Mouse (Mus musculus) hindbrain, embryonic 16.5 days (tissue): ENCODE data around the gene Aurkaip1. TPM values are rescaled to one million over a fixed set of nuclear protein-coding genes. Genes with fewer than 3 reads are reported as not detected.
A peak's percentile ranks its signal among the peaks of the same experiment; 100 is the strongest.

Experiments used
- ATAC-seq: fragments of 200-750 bp; cut with Nextera tagmentation; 2 replicates; pipeline ENCODE4 v1.8.0; 2017; ENCODE audit warnings: moderate TSS enrichment, moderate library complexity
- H3K27ac ChIP-seq: fragments of 300-500 bp; sonication (generic); 2 replicates; pipeline ENCODE4 v1.5.1; 2014; ENCODE audit warnings: low read depth, mild to moderate bottlenecking, control low read depth, low read length, moderate library complexity
- H3K27me3 ChIP-seq: fragments of 300-500 bp; sonication (generic); replicated peaks from 2 replicates; pipeline ENCODE4 v1.6.1; 2014; ENCODE audit warnings: low read length; ENCODE audit not compliant: control insufficient read depth, insufficient read depth
- H3K36me3 ChIP-seq: fragments of 300-500 bp; sonication (generic); 2 replicates; pipeline ENCODE4 v1.6.1; 2014; ENCODE audit warnings: mild to moderate bottlenecking, low read length, moderate library complexity, mixed read lengths; ENCODE audit not compliant: control insufficient read depth, insufficient read depth
- H3K4me1 ChIP-seq: fragments of 300-500 bp; sonication (generic); 2 replicates; pipeline ENCODE4 v1.6.1; 2014; ENCODE audit warnings: low read depth, low read length; ENCODE audit not compliant: control insufficient read depth, insufficient read depth
- H3K4me2 ChIP-seq: fragments of 300-500 bp; sonication (generic); 2 replicates; pipeline ENCODE4 v1.6.1; 2014; ENCODE audit warnings: mild to moderate bottlenecking, low read length, control low read depth, moderate library complexity
- H3K4me3 ChIP-seq: fragments of 300-500 bp; sonication (generic); 2 replicates; pipeline ENCODE4 v1.5.1; 2014; ENCODE audit warnings: mild to moderate bottlenecking, low read length, control low read depth, moderate library complexity
- H3K9ac ChIP-seq: fragments of 300-500 bp; sonication (generic); 2 replicates; pipeline ENCODE4 v1.6.1; 2014; ENCODE audit warnings: low read depth, mild to moderate bottlenecking, control low read depth, low read length, moderate library complexity
- H3K9me3 ChIP-seq: fragments of 300-500 bp; sonication (generic); 2 replicates; pipeline ENCODE4 v1.6.1; 2014; ENCODE audit warnings: mild to moderate bottlenecking, low read length, moderate library complexity; ENCODE audit not compliant: control insufficient read depth
- WGBS: fragments of 180-500 bp; shearing (Covaris S2); extraction: QIAGEN DNeasy Blood & Tissue Kit; methylation state at CpG from one replicate; pipeline ENCODE4 v1.1.7; 2014; 5-methylcytosine and 5-hydroxymethylcytosine counted together
- polyA plus RNA-seq: library from polyadenylated mRNA; unstranded; fragments of >200 nt; fragmentation: Nextera tagmentation; extraction: Ambion mirVana; gene quantifications from 2 replicates; pipeline ENCODE4 v1.2.1, GENCODE M21; 2015

The Aurkaip1 gene
- polyA plus RNA-seq, 1 experiment from 2014 or later = 143 TPM

DNA sequence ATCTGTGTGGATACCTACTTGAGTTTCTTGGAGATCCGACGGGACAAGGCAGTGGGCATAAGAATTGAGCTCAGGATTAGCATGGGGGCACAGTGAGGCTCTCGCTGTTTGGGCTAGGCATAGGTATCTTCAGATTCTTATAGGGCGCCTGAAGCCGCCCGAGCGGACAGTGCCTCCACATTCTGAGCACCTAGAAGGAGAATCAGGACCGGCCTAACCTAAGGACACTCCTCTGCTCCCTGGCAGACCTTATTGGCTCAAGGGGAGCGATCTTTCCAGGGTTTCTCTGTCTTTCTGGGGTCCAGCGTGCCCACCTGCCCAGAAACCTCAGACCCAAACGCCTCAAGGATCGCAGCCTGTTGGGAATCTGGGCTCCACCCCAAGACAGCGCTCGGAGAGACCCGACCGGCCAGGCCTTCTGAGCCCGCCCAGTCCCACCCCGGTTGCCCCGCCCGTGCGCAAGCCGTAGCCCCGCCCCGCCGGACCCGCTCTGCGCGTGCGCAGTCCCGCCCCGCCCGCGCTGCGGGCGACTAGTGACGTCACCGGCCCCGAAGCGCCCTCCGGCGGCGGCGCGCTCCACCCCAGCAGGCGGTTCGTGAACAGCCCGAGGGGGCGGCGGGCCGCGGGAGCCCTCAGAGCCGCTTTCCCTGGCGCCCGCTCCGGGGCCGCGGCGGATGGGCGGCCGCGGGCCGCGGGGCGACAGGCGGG is 16.0 kb downstream of the Aurkaip1 start, which contains the start of gene Dvl1:
Gene Dvl1, plus strand, starts transcription at position 532 of the 708 bp plus-strand sequence.
- 3% methylated on average over 60 of the region's 65 CpGs for WGBS
- H3K36me3 ChIP-seq = no peaks in the 10 kb centered on the region

GRCm38 (mm10) chr4:155847591-155848352 is 16.7 kb downstream of the Aurkaip1 start:
- 1% methylated on average over 60 of the region's 69 CpGs for WGBS
- H3K4me2 ChIP-seq = peak overlapping the region; percentile 93
- peak overlapping the region; percentile 99 for H3K9ac ChIP-seq
- H3K36me3 ChIP-seq = no peaks in the 10 kb centered on the region; the same call in 1 of the 2 replicates
- H3K27me3 ChIP-seq = no peaks in the 10 kb centered on the region
- H3K4me1 ChIP-seq = peaks cover 38% of the 10 kb centered on the region
- peak; percentile 4; the same call in 1 of the 2 replicates for ATAC-seq
- H3K9me3 ChIP-seq = no peaks in the 10 kb centered on the region
- peak overlapping the region; percentile 90 for H3K4me3 ChIP-seq
- peak overlapping the region; percentile 85 for H3K27ac ChIP-seq

More for the DNA sequence above, 16.0 kb downstream of the Aurkaip1 start, which contains the start of gene Dvl1:
- Histone ChIP-seq H3K4me3 (peak within 1 kb of the TSS; percentile 90), H3K27me3 (no peaks in the 10 kb centered on the region), H3K27ac (peak within 1 kb of the TSS; percentile 85), H3K4me1 (peaks cover 38% of the 10 kb centered on the region), H3K9me3 (no peaks in the 10 kb centered on the region), H3K9ac (peak within 1 kb of the TSS; percentile 99), H3K4me2 (peak within 1 kb of the TSS; percentile 93)
- ATAC-seq = peak; percentile 90

- Histone ChIP-seq H3K27ac (no peak overlapping the region), H3K27me3 (no peaks in the 10 kb centered on the region), H3K4me3 (peak overlapping the region; percentile 90), H3K9me3 (no peaks in the 10 kb centered on the region), H3K4me1 (peaks cover 38% of the 10 kb centered on the region), H3K9ac (peak overlapping the region; percentile 99), H3K4me2 (peak overlapping the region; percentile 93), H3K36me3 (peaks cover 2% of the 10 kb centered on the region; the same call in 1 of the 2 replicates)
- ATAC-seq = no peak
- WGBS = 55% methylated on average over 7 of the region's 7 CpGs
Measured at GRCm38 (mm10) chr4:155848434-155849095, 17.5 kb downstream of the Aurkaip1 start.

DNA sequence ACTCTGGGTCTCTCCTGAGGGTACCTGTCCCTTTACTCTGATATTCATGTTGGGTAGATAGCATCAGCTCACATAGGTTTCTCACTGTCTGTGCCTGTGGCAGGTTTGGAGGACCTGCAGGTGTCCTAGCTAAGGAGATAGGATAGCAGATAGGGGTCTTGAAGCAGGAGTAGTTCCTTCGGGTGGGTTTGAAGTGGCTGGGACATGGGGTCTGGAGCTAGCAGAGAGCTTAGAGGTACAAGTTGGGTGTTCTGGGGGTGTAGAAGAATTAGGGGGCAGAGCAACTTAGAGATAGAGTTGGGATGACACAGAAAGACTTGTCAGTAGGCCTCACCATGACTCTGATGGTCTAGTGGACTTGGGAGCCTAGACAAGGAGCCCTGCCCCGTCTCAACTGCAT is 18.3 kb downstream of the Aurkaip1 start:
- WGBS = 95% methylated on average over 2 of the region's 2 CpGs
- H3K4me3 ChIP-seq = no peak overlapping the region; the same call in 1 of the 2 replicates
- peaks cover 2% of the 10 kb centered on the region; the same call in 1 of the 2 replicates for H3K36me3 ChIP-seq
- no peak overlapping the region for H3K27ac ChIP-seq
- peak overlapping the region; percentile 93 for H3K4me2 ChIP-seq
- peak overlapping the region; percentile 15; the same call in 1 of the 2 replicates for H3K9ac ChIP-seq
- peaks cover 38% of the 10 kb centered on the region for H3K4me1 ChIP-seq
- ATAC-seq = no peak
- no peaks in the 10 kb centered on the region for H3K9me3 ChIP-seq
- no peaks in the 10 kb centered on the region for H3K27me3 ChIP-seq

- ATAC-seq = no peak
- Histone ChIP-seq H3K9me3 (no peaks in the 10 kb centered on the region), H3K9ac (no peak overlapping the region), H3K4me1 (peaks cover 38% of the 10 kb centered on the region), H3K4me2 (peak overlapping the region; percentile 93; the same call in 1 of the 2 replicates), H3K27ac (no peak overlapping the region), H3K36me3 (peaks cover 6% of the 10 kb centered on the region), H3K4me3 (no peak overlapping the region), H3K27me3 (no peaks in the 10 kb centered on the region)
- WGBS = 92% methylated on average over 3 of the region's 3 CpGs
Measured at GRCm38 (mm10) chr4:155849792-155850451, 18.9 kb downstream of the Aurkaip1 start.

GRCm38 (mm10) chr4:155851368-155851767 is 20.3 kb downstream of the Aurkaip1 start:
- H3K4me2 ChIP-seq = no peak overlapping the region
- no peak for ATAC-seq
- no peak overlapping the region for H3K27ac ChIP-seq
- no peak overlapping the region for H3K4me3 ChIP-seq
- no peak overlapping the region for H3K9ac ChIP-seq
- peaks cover 16% of the 10 kb centered on the region for H3K36me3 ChIP-seq
- 96% methylated on average over 3 of the region's 3 CpGs for WGBS
- no peaks in the 10 kb centered on the region for H3K9me3 ChIP-seq
- H3K4me1 ChIP-seq = peaks cover 38% of the 10 kb centered on the region
- no peaks in the 10 kb centered on the region for H3K27me3 ChIP-seq

GRCm38 (mm10) chr4:155851951-155852411 is 20.9 kb downstream of the Aurkaip1 start:
- Histone ChIP-seq H3K9me3 (no peaks in the 10 kb centered on the region), H3K4me1 (peaks cover 33% of the 10 kb centered on the region), H3K9ac (no peak overlapping the region), H3K4me3 (no peak overlapping the region), H3K27ac (no peak overlapping the region), H3K27me3 (no peaks in the 10 kb centered on the region), H3K4me2 (no peak overlapping the region), H3K36me3 (peaks cover 19% of the 10 kb centered on the region)
- ATAC-seq = no peak
- WGBS = 70% methylated on average over 2 of the region's 2 CpGs

GRCm38 (mm10) chr4:155853421-155853820 is 22.3 kb downstream of the Aurkaip1 start:
- 89% methylated on average over 9 of the region's 9 CpGs for WGBS
- Histone ChIP-seq H3K4me2 (no peak overlapping the region), H3K27me3 (no peaks in the 10 kb centered on the region), H3K36me3 (peaks cover 23% of the 10 kb centered on the region), H3K4me3 (no peak overlapping the region), H3K4me1 (peaks cover 27% of the 10 kb centered on the region), H3K9me3 (no peaks in the 10 kb centered on the region), H3K9ac (no peak overlapping the region), H3K27ac (no peak overlapping the region)
- no peak for ATAC-seq
